Mouse (Mus musculus) heart, embryonic 14.5 days (tissue): ENCODE results near the gene Igf1r. TPM values are rescaled to one million over a fixed set of nuclear protein-coding genes. Genes with fewer than 3 reads are reported as not detected.

Source experiments
- ATAC-seq: fragments of 200-750 bp; cut with Nextera tagmentation; 2 replicates; pipeline ENCODE4 v1.8.0; 2017; ENCODE audit warnings: low read depth, moderate TSS enrichment; ENCODE audit not compliant: insufficient number of reproducible peaks, insufficient read depth, low FRiP score
- H3K27ac ChIP-seq, 2 experiments: fragments of 200-500 bp in 1 of 2; fragments of 300-500 bp in 1 of 2; sonication (generic) in 1 of 2; replicated peaks in 1 of 2; 2 replicates each; pipeline ENCODE4 v1.5.1; 2012 to 2014; ENCODE audit warnings: low read depth in 2 of 2, low read length in 2 of 2, control low read depth in 1 of 2, mild to moderate bottlenecking in 1 of 2, mixed read lengths in 1 of 2; ENCODE audit not compliant: control insufficient read depth in 1 of 2, insufficient read depth in 1 of 2
- H3K27me3 ChIP-seq: fragments of 300-500 bp; sonication (generic); 2 replicates; pipeline ENCODE4 v1.6.1; 2014; ENCODE audit warnings: mild to moderate bottlenecking, low read length, control low read depth; ENCODE audit not compliant: control insufficient read depth, insufficient read depth
- H3K36me3 ChIP-seq: fragments of 300-500 bp; sonication (generic); 2 replicates; pipeline ENCODE4 v1.6.1; 2014; ENCODE audit warnings: mild to moderate bottlenecking, control low read depth, low read length, mixed read lengths; ENCODE audit not compliant: control insufficient read depth, insufficient read depth
- H3K4me1 ChIP-seq, 2 experiments: fragments of 200-500 bp in 1 of 2; fragments of 300-500 bp in 1 of 2; sonication (generic) in 1 of 2; 2 replicates each; pipeline ENCODE4 v1.6.1; 2012 to 2014; ENCODE audit warnings: low read length in 2 of 2, control low read depth in 1 of 2, mixed read lengths in 1 of 2; ENCODE audit not compliant: control insufficient read depth in 2 of 2, insufficient read depth in 2 of 2
- H3K4me2 ChIP-seq: fragments of 300-500 bp; sonication (generic); 2 replicates; pipeline ENCODE4 v1.6.1; 2014; ENCODE audit warnings: mild to moderate bottlenecking, low read length
- H3K4me3 ChIP-seq, 2 experiments: fragments of 200-500 bp in 1 of 2; fragments of 300-500 bp in 1 of 2; sonication (generic) in 1 of 2; 2 replicates each; pipeline ENCODE4 v1.5.1; 2012 to 2014; ENCODE audit warnings: low read length in 2 of 2, mild to moderate bottlenecking in 2 of 2, control low read depth in 1 of 2, low read depth in 1 of 2, moderate library complexity in 1 of 2; ENCODE audit not compliant: control insufficient read depth in 1 of 2, insufficient read depth in 1 of 2
- H3K9ac ChIP-seq: fragments of 300-500 bp; sonication (generic); 2 replicates; pipeline ENCODE4 v1.6.1; 2014; ENCODE audit warnings: mild to moderate bottlenecking, low read length
- H3K9me3 ChIP-seq: fragments of 300-500 bp; sonication (generic); 2 replicates; pipeline ENCODE4 v1.6.1; 2016; ENCODE audit warnings: low read length, control low read depth; ENCODE audit not compliant: control insufficient read depth
- WGBS: fragments of 180-500 bp; shearing (Covaris S2); extraction: QIAGEN DNeasy Blood & Tissue Kit; methylation state at CpG from one replicate; pipeline ENCODE4 v1.1.7; 2014; 5-methylcytosine and 5-hydroxymethylcytosine counted together
- polyA plus RNA-seq: library from polyadenylated mRNA; unstranded; fragments of >200 nt; fragmentation: Nextera tagmentation; extraction: Ambion mirVana; gene quantifications from 2 replicates; pipeline ENCODE4 v1.2.1, GENCODE M21; 2014

The Igf1r gene
- polyA plus RNA-seq, 1 experiment from 2014 or later = 16.6 TPM

- WGBS = 94% methylated on average over 6 of the region's 6 CpGs
- peaks cover 94% of the 10 kb centered on the region for H3K36me3 ChIP-seq
These were observed 256.4 kb downstream of the Igf1r start for GRCm38 (mm10) chr7:68209039-68209438.

GRCm38 (mm10) chr7:68210417-68210816, 257.8 kb downstream of the Igf1r start:
- no peak overlapping the region for H3K9ac ChIP-seq
- peak; percentile 42; the same call in 1 of the 2 replicates for ATAC-seq
- H3K4me1 ChIP-seq = peaks cover 0 to 7% of the 10 kb centered on the region in 2 experiments; a peak in 2 of 4 replicates
- no peaks in the 10 kb centered on the region for H3K27me3 ChIP-seq
- no peak overlapping the region for H3K27ac ChIP-seq
- peaks cover 97% of the 10 kb centered on the region for H3K36me3 ChIP-seq
- 42% methylated on average over 4 of the region's 4 CpGs for WGBS
- H3K9me3 ChIP-seq = no peaks in the 10 kb centered on the region
- H3K4me2 ChIP-seq = no peak overlapping the region
- no peak overlapping the region for H3K4me3 ChIP-seq

More at GRCm38 (mm10) chr7:68209039-68209438, 256.4 kb downstream of the Igf1r start:
- peaks cover 0 to 7% of the 10 kb centered on the region in 2 experiments; a peak in 2 of 4 replicates for H3K4me1 ChIP-seq
- ATAC-seq = no peak
- H3K9me3 ChIP-seq = no peaks in the 10 kb centered on the region
- no peak overlapping the region for H3K27ac ChIP-seq
- H3K4me3 ChIP-seq = no peak overlapping the region
- H3K27me3 ChIP-seq = no peaks in the 10 kb centered on the region
- H3K9ac ChIP-seq = no peak overlapping the region
- H3K4me2 ChIP-seq = no peak overlapping the region

DNA sequence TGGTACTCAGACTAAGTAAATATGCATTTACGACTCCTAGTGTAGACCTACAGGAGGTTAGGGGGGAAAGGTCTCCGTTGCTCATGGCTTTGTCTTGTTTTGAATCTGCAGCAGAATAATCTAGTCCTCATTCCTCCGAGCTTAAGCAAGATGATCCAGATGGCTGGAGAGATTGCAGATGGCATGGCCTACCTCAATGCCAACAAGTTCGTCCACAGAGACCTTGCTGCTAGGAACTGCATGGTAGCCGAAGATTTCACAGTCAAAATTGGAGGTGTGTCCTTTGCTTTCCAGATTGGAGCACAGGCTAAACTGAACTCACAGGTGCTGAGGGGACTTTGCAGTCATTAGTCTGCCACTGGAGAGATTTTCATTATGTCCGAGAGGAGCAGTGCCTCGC, 259.3 kb downstream of the Igf1r start:
- H3K36me3 ChIP-seq = peaks cover 97% of the 10 kb centered on the region
- peaks cover 0 to 7% of the 10 kb centered on the region in 2 experiments; a peak in 2 of 4 replicates for H3K4me1 ChIP-seq
- no peak for ATAC-seq
- H3K4me3 ChIP-seq = no peak overlapping the region
- H3K27ac ChIP-seq = no peak overlapping the region
- 89% methylated on average over 7 of the region's 7 CpGs for WGBS
- no peaks in the 10 kb centered on the region for H3K27me3 ChIP-seq
- no peaks in the 10 kb centered on the region for H3K9me3 ChIP-seq
- no peak overlapping the region for H3K4me2 ChIP-seq
- no peak overlapping the region for H3K9ac ChIP-seq

- WGBS = 82% methylated on average over 5 of the region's 5 CpGs
- H3K27ac ChIP-seq = no peak overlapping the region
- H3K4me1 ChIP-seq = peaks cover 0 to 7% of the 10 kb centered on the region in 2 experiments; a peak in 2 of 4 replicates
- peaks cover 97% of the 10 kb centered on the region for H3K36me3 ChIP-seq
- no peaks in the 10 kb centered on the region for H3K9me3 ChIP-seq
- no peak overlapping the region for H3K4me2 ChIP-seq
- no peak for ATAC-seq
- no peaks in the 10 kb centered on the region for H3K27me3 ChIP-seq
- H3K9ac ChIP-seq = no peak overlapping the region
- H3K4me3 ChIP-seq = no peak overlapping the region
These were observed 261.2 kb downstream of the Igf1r start for GRCm38 (mm10) chr7:68213842-68214241.

DNA sequence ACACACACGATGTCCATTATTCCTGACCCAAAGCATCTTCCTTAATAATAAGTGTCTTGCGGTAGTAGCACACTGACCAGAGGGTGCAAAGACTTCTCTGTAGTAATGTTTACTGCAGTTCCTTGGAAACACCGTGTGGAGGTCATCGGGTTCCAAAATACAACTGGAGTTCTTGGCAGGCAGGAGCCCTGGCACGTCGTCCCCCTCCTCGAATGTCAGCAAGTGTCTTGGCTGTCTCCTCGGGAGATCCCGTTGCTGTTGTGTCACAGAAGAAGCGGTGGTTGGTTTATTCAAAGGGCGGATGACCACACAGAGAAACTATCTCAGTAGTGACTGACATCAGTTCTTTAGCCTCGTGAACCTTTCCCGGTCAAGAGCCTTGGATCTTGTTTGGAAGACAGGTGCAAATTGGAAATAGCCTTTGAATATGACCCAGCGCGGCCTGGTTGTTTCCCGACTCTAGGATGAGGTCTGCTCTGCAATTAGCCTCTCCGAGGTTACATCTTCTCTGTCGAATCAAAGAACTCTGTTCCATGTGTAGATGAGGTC, 263.0 kb downstream of the Igf1r start:
- no peaks in the 10 kb centered on the region for H3K27me3 ChIP-seq
- 89% methylated on average over 18 of the region's 18 CpGs for WGBS
- H3K4me2 ChIP-seq = no peak overlapping the region
- 0 out of 4 replicates have a peak, but pooled peaks cover 0 to under 1% of the 10 kb centered on the region in 2 experiments for H3K4me1 ChIP-seq
- peaks cover 96% of the 10 kb centered on the region for H3K36me3 ChIP-seq
- H3K4me3 ChIP-seq = no peak overlapping the region
- no peak overlapping the region for H3K9ac ChIP-seq
- no peaks in the 10 kb centered on the region for H3K9me3 ChIP-seq
- H3K27ac ChIP-seq = no peak overlapping the region
- ATAC-seq = no peak

DNA sequence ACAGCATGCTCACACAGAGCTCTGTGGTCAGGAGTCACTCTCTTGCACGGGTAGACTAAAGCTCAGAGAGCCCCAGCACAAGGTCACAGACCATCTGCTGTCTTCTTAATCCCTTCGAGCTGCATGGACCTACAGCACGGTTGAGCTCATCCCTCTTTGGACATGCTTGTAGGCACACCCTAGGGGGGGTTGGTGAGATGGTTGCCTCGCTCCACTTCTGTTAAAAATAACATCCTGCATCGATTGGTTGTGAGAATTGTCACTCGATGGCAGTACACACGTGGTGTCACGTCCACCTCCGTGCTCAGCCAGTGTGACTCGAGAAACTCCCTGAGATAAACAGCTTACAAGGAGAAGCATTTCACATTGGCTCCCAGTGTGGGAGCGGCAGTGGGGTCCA, 266.3 kb downstream of the Igf1r start:
- ATAC-seq = no peak
- no peak overlapping the region for H3K27ac ChIP-seq
- WGBS = 79% methylated on average over 11 of the region's 11 CpGs
- no peak overlapping the region for H3K4me3 ChIP-seq
- H3K4me1 ChIP-seq = peaks cover 4 to 6% of the 10 kb centered on the region in 2 experiments; a peak in 2 of 4 replicates
- no peak overlapping the region for H3K4me2 ChIP-seq
- no peaks in the 10 kb centered on the region for H3K27me3 ChIP-seq
- H3K36me3 ChIP-seq = peaks cover 92% of the 10 kb centered on the region
- H3K9me3 ChIP-seq = no peaks in the 10 kb centered on the region
- no peak overlapping the region for H3K9ac ChIP-seq

DNA sequence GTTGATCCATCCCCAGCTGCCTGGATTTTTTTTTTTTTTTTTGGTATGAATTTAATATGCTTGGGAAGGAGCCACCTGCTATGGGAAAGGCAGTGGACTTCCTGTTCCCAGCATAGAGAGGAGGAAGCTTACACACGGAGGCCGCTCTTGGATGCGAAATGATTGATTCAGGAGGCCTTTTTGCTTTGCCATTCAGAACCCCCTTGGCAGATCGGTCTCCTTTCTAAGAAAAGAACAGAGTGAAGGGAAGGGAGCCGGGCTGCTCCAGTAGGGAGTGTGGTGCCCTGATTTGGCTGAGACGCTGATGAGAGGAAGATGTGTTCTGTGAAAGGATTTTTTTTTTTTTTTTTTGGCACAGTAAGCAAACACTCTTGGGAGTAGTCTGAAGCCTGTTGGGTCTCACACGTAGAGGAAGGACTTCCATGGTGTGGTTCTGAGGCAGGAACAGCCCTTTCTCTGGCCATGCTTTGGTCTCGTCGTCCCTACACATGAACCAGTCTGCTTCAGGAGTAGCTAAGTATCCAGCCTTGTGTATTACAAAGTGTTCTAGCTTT, 269.1 kb downstream of the Igf1r start:
- Histone ChIP-seq H3K4me1 (peaks cover 5 to 6% of the 10 kb centered on the region in 2 experiments; a peak in 2 of 4 replicates), H3K4me2 (no peak overlapping the region), H3K27ac (no peak overlapping the region), H3K4me3 (no peak overlapping the region), H3K27me3 (no peaks in the 10 kb centered on the region), H3K36me3 (peaks cover 91% of the 10 kb centered on the region), H3K9ac (no peak overlapping the region), H3K9me3 (no peaks in the 10 kb centered on the region)
- no peak for ATAC-seq
- WGBS = 80% methylated on average over 9 of the region's 9 CpGs
